Mouse (Mus musculus) kidney, postnatal 0 days (tissue): Measurements from ENCODE around the gene Kif13a. TPM values are rescaled to one million over a fixed set of nuclear protein-coding genes. Genes with fewer than 3 reads are reported as not detected.

ENCODE experiments used
- ATAC-seq: fragments of 200-750 bp; cut with Nextera tagmentation; replicated peaks from 2 replicates; pipeline ENCODE4 v1.8.0; 2017; ENCODE audit warnings: low read depth, moderate number of reproducible peaks, moderate TSS enrichment, moderate library complexity; ENCODE audit not compliant: low FRiP score
- DNase-seq: peaks from one replicate; pipeline ENCODE4 v3.0.0-alpha.2; 2016; ENCODE audit warnings: low spot score
- H3K27ac ChIP-seq: fragments of 300-500 bp; sonication (generic); 2 replicates; pipeline ENCODE4 v1.5.1; 2014; ENCODE audit warnings: mild to moderate bottlenecking
- H3K27me3 ChIP-seq: fragments of 300-500 bp; sonication (generic); 2 replicates; pipeline ENCODE4 v1.6.1; 2014; ENCODE audit warnings: low read length, mixed read lengths; ENCODE audit not compliant: insufficient read depth
- H3K36me3 ChIP-seq: fragments of 300-500 bp; sonication (generic); 2 replicates; pipeline ENCODE4 v1.6.1; 2014; ENCODE audit warnings: low read length, mixed read lengths; ENCODE audit not compliant: insufficient read depth
- H3K4me1 ChIP-seq: fragments of 300-500 bp; sonication (generic); replicated peaks from 2 replicates; pipeline ENCODE4 v1.6.1; 2014; ENCODE audit warnings: antibody characterized with exemption, low read length, mixed read lengths; ENCODE audit not compliant: insufficient read depth
- H3K4me2 ChIP-seq: fragments of 300-500 bp; sonication (generic); 2 replicates; pipeline ENCODE4 v1.6.1; 2014; ENCODE audit warnings: mild to moderate bottlenecking, low read length, moderate library complexity, mixed read lengths
- H3K4me3 ChIP-seq: fragments of 300-500 bp; sonication (generic); replicated peaks from 2 replicates; pipeline ENCODE4 v1.5.1; 2014; ENCODE audit warnings: low read depth, low read length
- H3K9ac ChIP-seq: fragments of 300-500 bp; sonication (generic); 2 replicates; pipeline ENCODE4 v1.6.1; 2014; ENCODE audit warnings: low read depth, low read length
- H3K9me3 ChIP-seq: fragments of 300-500 bp; sonication (generic); replicated peaks from 2 replicates; pipeline ENCODE4 v1.6.1; 2016; ENCODE audit warnings: low read length, inconsistent platforms, mixed read lengths
- CTCF ChIP-seq: IDR thresholded peaks from 2 replicates; pipeline ENCODE4 v1.5.1; 2016; ENCODE audit warnings: antibody characterized with exemption, low read depth, mild to moderate bottlenecking, moderate library complexity
- WGBS: fragments of 180-500 bp; shearing (Covaris S2); extraction: QIAGEN DNeasy Blood & Tissue Kit; methylation state at CpG from one replicate; pipeline ENCODE4 v1.1.7; 2014; 5-methylcytosine and 5-hydroxymethylcytosine counted together
- polyA plus RNA-seq: library from polyadenylated mRNA; unstranded; fragments of >200 nt; fragmentation: Nextera tagmentation; extraction: Ambion mirVana; gene quantifications from 2 replicates; pipeline ENCODE4 v1.2.1, GENCODE M21; 2015

The Kif13a gene
- polyA plus RNA-seq, 1 experiment from 2014 or later, result 13.1 TPM

DNA sequence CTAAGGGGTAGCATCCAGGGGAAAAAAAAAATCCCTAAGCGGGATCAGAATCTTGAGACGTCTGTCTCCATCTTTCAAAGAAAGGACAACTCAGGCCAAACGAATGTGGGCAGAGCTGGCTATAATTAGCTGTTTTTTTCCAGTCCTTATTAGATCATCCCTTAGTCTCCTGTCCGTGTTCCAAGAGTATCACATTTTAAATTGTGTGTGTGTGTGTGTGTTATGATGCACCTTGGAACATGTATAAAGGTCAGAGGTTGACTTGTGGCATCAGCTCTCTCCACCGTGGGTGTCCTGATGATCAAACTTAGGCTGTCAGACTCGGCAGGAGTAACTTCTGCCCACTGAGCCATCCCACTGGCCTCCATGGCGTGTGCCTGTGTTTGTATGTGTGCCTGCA, 190.2 kb downstream of the Kif13a start:
- no peak for ATAC-seq
- TF ChIP-seq CTCF, result no peak
- no peaks in the 10 kb centered on the region for H3K36me3 ChIP-seq
- no peak overlapping the region for H3K4me3 ChIP-seq
- H3K4me2 ChIP-seq, result no peak overlapping the region
- peaks cover 3% of the 10 kb centered on the region; the same call in 1 of the 2 replicates for H3K4me1 ChIP-seq
- no peak overlapping the region for H3K27ac ChIP-seq
- no peak for DNase-seq
- WGBS, result 75% methylated on average over 7 of the region's 7 CpGs
- no peak overlapping the region for H3K9ac ChIP-seq
- no peaks in the 10 kb centered on the region for H3K9me3 ChIP-seq
- H3K27me3 ChIP-seq, result no peaks in the 10 kb centered on the region

DNA sequence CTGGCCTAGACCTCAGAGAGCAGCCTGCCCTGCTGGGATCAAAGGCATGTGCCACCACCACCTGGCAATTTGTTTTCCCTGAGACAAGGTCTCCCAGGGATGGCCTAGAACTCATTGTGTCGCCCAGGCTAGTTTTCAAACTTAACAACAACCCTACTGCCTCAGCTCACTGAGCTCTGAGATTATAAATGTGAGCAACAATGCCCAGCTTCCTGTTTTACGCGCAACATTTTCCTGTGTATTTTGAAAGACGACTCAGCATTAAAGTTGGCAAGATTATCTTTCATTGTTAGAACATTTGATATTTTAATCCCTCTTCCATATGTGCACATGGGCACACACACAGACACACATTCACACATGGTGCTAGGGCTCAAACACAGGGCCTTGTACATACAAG, 192.2 kb downstream of the Kif13a start:
- 71% methylated on average over 4 of the region's 4 CpGs for WGBS
- Histone ChIP-seq H3K36me3 (no peaks in the 10 kb centered on the region), H3K27me3 (no peaks in the 10 kb centered on the region), H3K4me2 (no peak overlapping the region), H3K9ac (no peak overlapping the region), H3K27ac (no peak overlapping the region), H3K9me3 (no peaks in the 10 kb centered on the region), H3K4me1 (peaks cover 3% of the 10 kb centered on the region; the same call in 1 of the 2 replicates), H3K4me3 (no peak overlapping the region)
- ATAC-seq (no peak), DNase-seq (no peak)
- no peak for TF ChIP-seq CTCF

DNA sequence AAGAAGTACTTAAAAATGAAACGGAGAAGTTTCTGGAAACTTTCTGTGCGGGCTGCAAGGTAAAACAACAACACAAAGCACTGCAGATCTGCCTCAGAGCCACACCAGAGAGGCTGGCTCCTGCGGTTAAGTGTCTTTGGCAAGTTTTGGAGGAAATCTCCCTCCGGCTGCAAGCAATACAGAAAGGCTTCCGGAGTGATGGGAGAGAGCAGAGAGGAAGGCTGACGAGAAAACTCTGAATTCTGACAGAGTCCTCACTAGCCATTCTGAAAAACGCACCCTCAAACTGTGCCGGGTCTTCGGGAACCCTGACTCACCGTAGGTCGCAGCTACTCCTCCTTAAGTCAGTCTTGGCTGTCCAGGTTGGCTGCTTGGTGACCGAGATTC, 193.2 kb downstream of the Kif13a start:
- Histone ChIP-seq H3K9me3 (no peaks in the 10 kb centered on the region), H3K9ac (peak overlapping the region; percentile 61), H3K4me2 (peak overlapping the region; percentile 96), H3K36me3 (no peaks in the 10 kb centered on the region), H3K27ac (peak overlapping the region; percentile 73), H3K27me3 (no peaks in the 10 kb centered on the region), H3K4me3 (peak overlapping the region; percentile 59), H3K4me1 (peaks cover 3% of the 10 kb centered on the region; the same call in 1 of the 2 replicates)
- TF ChIP-seq CTCF, result no peak
- ATAC-seq (no peak), DNase-seq (peak; percentile 49)
- WGBS, result under 1% methylated on average over 12 of the region's 12 CpGs

DNA sequence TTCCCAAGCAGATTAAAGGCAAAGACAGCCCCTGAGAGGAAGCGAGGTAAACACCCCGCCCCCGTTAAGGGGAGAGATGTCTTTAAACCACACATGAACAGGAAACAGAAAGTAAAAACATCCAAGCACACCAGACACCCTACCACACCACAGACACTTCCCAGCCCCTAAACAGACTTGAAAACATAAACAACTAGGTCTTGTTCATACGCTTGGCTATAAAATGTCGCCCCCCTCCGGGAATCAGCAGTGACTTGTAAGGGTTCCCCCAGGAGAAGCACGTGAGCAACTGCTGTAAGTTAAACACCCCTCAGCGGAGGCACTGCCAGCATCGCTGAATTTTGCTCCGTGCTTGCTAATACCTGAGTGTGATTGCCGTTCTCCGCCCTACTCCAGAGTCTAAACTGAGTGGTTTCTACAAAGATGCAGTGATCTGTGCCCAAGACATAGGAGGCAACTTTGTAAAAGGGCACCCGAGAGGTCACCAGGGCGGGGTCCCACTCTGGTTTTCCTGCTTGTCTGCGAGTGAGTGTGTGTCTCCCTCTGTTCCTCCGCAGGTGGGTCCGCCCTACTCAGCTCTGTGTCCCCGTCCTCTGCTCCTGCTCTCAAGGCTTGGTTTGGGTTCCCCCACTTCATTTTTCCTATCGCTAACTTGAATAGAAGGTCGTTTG, 193.7 kb downstream of the Kif13a start:
- Histone ChIP-seq H3K4me1 (peaks cover 3% of the 10 kb centered on the region; the same call in 1 of the 2 replicates), H3K4me2 (peak overlapping the region; percentile 96), H3K27ac (peak overlapping the region; percentile 73), H3K4me3 (peak overlapping the region; percentile 59), H3K36me3 (no peaks in the 10 kb centered on the region), H3K9me3 (no peaks in the 10 kb centered on the region), H3K9ac (peak overlapping the region; percentile 61), H3K27me3 (no peaks in the 10 kb centered on the region)
- WGBS, result under 1% methylated on average over 20 of the region's 20 CpGs
- TF ChIP-seq CTCF, result peak; percentile 40; the same call in 1 of the 2 replicates
- DNase-seq (peak; percentile 79), ATAC-seq (peak; percentile 53)

DNA sequence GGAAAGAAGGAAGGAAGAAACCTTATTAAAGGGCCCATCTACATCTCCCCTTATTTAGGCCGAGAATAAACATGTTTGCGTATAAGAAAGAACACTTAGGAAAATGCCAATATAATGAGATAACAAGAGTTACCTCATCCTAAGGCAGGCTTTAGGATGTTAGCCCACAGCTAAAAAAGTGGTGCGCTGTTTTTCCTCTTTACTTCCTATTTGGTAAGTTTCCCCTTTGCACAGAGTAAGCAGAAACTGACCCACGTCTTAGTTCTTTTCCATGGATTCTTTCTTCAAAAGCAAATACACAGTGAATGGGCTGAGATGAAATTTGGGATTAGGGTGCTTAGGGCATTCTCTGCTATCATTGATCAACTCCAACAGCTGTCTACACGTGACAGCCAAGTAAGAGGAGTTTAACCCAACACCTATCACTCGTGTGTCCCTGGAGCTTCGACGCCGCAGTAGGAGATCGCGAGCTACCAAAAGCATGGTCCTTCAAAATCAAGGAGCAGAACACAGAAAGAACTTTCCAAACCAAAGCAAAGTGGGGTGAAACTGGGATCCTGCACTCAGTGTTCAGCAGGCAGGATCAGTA, 194.4 kb downstream of the Kif13a start:
- no peak for TF ChIP-seq CTCF
- WGBS, result 38% methylated on average over 11 of the region's 11 CpGs
- Histone ChIP-seq H3K27me3 (no peaks in the 10 kb centered on the region), H3K9me3 (no peaks in the 10 kb centered on the region), H3K4me1 (peaks cover 3% of the 10 kb centered on the region; the same call in 1 of the 2 replicates), H3K9ac (peak overlapping the region; percentile 61; the same call in 1 of the 2 replicates), H3K4me3 (peak overlapping the region; percentile 59), H3K4me2 (peak overlapping the region; percentile 96), H3K27ac (peak overlapping the region; percentile 73), H3K36me3 (no peaks in the 10 kb centered on the region)
- DNase-seq, result peak; percentile 15
- ATAC-seq, result no peak

DNA sequence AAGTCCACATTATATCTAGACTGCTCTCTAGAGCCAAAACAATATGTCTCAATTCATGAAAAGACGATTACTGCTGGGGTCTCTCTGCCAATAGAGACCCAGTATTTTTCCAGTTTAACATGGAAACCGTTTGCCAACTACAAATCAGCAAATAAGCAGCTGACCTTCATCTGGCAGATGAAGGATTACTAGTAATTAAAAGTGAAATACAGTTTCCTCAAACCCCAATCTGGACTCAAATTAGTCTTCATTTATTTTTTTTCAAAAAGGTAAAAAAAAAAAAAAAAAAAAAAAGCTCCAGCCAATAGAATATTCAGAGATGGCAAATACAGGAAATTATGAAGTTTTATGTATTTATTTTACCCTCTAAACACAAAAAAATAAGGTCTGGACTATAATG, 199.7 kb downstream of the Kif13a start:
- peak overlapping the region; percentile 32; the same call in 1 of the 2 replicates for H3K27ac ChIP-seq

More for the DNA sequence above, 199.7 kb downstream of the Kif13a start:
- Histone ChIP-seq H3K27me3 (no peaks in the 10 kb centered on the region), H3K36me3 (no peaks in the 10 kb centered on the region), H3K9me3 (no peaks in the 10 kb centered on the region), H3K9ac (no peak overlapping the region), H3K4me1 (peaks cover 4% of the 10 kb centered on the region; the same call in 1 of the 2 replicates), H3K4me3 (no peak overlapping the region), H3K4me2 (no peak overlapping the region)
- WGBS, result 52% methylated on average over 2 of the region's 2 CpGs
- TF ChIP-seq CTCF, result no peak
- no peak for DNase-seq
- no peak for ATAC-seq
